Mouse (Mus musculus): ENCODE measurements around the gene Hmga1b.
"Not testable (repeated sequence)": the region's sequence is repeated elsewhere in the genome, so short reads cannot be mapped to it uniquely, and the experiment has no call there.

Hmga1b gene

DNA sequence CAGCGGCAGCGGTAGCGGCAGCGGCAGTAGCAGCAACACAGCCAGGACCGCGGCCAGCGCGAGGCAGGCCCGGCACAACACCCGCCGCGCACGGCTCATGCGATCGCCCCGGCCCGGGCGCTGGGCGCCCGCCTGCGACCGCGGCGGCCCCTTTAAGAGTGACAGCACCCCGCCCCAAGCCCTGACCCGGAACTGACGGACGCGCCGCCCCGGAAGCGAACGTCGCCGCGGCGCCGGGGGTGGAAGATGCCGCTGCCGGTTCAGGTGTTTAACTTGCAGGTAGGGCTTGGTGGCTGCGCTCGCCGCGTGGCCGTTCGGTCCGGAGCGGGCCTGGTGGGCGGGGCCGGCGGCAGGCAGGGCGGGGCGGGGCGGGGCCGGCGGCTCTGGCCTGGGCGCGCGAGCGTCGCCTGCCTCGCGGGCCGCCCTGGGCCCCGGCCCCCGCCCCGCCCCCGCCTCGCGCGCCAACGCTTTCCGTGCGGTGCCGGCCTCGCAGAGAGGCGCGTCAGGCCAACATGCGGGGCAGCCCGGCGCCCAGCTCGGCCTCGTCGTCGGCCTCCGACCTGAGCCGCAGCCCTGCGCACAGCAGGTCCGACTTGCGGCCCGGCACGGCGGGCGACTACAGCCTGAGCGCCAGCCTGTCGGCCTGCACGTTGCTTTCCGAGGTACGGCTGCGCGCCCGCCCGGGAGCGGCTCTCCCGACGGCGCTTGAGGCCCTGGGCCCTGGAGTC lies 21.6 kb downstream of the Hmga1b start, which contains the start of the genes Rfng and Gps1:
Gene Rfng, minus strand, starts transcription at position 144 of the 728 bp plus-strand sequence.
Gene Gps1, plus strand, starts transcription at position 209 of the 728 bp plus-strand sequence.
- peak; percentile 79 for DNase-seq (ENCODE audit: low spot score)

DNA sequence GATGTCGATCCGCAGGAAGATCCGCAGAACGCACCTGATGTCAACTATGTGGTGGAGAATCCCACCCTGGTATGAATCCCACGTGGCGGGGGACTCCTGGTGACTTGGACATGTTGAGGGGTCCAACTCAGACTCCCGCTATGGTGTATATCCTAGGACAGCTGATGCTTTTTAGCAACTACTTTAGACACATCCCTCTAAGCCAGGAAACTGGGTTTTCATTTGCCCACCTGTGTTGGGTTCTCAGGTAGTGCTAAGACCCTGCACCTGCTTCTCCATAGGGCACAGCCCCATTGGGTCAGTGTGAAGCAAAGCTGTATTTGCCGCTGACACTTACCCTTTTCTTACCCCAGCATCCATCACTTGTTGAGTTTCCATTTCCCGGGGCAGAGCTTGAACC lies 22.6 kb downstream of the Hmga1b start:
- no peak for DNase-seq (ENCODE audit: low spot score)

- not testable (repeated sequence) for DNase-seq (ENCODE audit: low spot score)
These were observed 25.9 kb downstream of the Hmga1b start for GRCm38 (mm10) chr11:120788460-120788859.

GRCm38 (mm10) chr11:120789355-120789754 lies 26.8 kb downstream of the Hmga1b start:
- no peak for DNase-seq (ENCODE audit: low spot score)

GRCm38 (mm10) chr11:120789810-120790209 lies 27.2 kb downstream of the Hmga1b start:
- DNase-seq (ENCODE audit: low spot score) = no peak

- DNase-seq (ENCODE audit: low spot score) = no peak
These were observed 30.1 kb downstream of the Hmga1b start for GRCm38 (mm10) chr11:120792652-120793051.

GRCm38 (mm10) chr11:120795756-120796613 lies 33.4 kb downstream of the Hmga1b start, which contains the start of gene Dus1l:
Gene Dus1l, minus strand, starts transcription at chr11:120796403.
- peak; percentile 94 for DNase-seq (ENCODE audit: low spot score)

GRCm38 (mm10) chr11:120796614-120796946 lies 34.0 kb downstream of the Hmga1b start:
- DNase-seq (ENCODE audit: low spot score) = no peak

DNA sequence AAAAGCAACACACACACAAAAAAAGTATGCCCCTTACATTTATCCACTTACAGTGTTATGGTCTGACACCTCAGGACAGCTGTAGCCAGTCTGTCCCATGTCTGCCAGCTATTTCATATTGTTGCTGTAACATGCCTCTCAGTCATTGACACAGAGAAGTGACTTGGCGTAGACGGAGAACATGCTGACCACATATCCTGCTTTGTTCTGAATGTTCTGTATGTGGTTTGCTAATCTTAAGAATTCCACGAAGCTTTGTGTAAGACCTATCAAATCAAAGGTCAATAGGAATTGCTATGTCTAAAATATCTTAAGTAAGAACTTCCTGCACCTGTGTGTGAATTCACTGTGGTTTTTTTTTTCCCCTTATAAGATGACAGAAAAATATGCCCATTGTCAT lies 35.6 kb downstream of the Hmga1b start:
- no peak for DNase-seq (ENCODE audit: low spot score)

DNA sequence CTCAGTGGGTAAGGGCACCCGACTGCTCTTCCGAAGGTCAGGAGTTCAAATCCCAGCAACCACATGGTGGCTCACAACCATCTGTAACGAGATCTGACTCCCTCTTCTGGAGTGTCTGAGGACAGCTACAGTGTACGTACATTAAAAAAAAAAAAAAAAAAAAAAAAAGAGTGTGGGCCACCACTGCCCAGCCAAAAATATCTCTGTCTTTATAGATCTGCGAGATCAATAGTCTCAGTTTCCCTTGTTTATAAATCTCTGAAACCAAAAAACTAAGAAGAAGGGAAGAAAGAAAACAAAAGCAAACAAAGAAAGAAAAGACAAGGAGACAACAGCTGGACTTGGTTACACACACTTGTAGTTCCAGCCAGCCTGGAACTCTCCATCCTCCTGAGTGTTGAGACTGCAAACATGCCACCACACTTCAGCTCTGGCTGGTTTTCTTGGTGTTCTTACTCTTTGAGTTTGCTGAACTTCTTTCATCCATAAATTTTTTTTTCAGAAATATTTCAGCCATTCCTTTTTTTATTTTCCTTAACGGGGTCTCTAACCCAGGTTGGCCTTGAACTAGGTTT lies 36.8 kb downstream of the Hmga1b start:
- DNase-seq (ENCODE audit: low spot score) = no peak

DNA sequence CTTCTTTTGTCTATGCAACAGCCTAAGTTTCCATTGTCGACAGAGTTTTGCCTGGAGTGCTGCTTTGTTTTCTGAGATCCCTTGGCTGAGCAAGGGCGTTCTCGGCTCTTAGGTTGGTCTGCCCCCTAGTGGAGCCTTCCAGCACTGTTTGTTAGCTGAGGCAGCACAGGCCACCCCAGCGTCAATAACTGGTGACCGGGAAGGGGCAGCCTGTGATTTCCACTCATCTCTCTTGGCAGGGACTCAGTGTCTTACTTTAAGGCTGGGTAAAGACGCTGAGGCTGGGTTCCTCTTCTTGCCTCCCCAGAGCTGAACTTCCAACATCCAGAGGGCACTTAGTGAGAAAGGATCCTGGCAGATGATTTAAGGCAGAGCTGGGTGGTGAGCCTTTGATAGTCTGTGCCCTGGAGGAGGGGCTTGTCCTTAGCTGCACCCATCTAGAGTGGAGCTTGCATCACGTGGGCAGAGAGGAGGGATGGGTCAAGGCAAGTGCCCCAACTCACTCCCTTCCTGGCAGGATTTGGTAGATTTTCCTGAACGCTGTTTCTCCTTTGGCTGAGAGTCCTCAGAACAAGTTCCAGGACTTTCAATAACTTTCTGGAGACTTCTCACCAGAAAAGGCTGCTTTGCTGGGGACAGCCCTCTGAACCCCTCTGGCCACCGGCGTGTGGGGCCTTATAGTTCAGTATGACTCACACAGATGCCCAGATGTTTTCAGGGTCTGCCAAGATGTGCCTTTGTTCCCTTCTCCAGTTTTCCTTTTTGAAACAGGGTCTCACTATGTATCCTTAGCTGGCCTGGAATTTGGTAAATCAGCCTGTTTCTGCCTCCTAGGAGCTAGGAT lies 37.7 kb downstream of the Hmga1b start:
- DNase-seq (ENCODE audit: low spot score) = peak; percentile 76

DNA sequence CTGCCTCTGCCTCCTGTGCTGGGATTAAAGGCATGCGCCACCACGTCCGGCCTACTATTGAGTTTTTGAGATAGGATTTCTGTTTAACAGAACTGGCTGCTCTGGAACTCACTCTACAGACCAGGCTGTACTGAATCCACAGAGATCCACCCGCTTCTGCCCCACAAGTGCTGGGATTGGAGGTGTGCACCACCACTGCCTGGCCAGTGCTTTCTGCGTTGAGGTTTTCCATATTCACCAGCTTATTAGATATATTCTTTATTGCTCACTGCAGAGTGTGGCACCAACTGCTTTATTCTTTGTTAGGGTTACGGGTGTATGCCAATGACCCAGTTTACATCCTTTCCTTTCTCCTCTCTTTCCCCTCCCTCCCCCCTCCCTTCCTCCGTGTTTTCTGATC lies 41.7 kb downstream of the Hmga1b start:
- no peak for DNase-seq (ENCODE audit: low spot score)

- no peak for DNase-seq (ENCODE audit: low spot score)
These were observed 42.2 kb downstream of the Hmga1b start for GRCm38 (mm10) chr11:120804769-120805168.

DNA sequence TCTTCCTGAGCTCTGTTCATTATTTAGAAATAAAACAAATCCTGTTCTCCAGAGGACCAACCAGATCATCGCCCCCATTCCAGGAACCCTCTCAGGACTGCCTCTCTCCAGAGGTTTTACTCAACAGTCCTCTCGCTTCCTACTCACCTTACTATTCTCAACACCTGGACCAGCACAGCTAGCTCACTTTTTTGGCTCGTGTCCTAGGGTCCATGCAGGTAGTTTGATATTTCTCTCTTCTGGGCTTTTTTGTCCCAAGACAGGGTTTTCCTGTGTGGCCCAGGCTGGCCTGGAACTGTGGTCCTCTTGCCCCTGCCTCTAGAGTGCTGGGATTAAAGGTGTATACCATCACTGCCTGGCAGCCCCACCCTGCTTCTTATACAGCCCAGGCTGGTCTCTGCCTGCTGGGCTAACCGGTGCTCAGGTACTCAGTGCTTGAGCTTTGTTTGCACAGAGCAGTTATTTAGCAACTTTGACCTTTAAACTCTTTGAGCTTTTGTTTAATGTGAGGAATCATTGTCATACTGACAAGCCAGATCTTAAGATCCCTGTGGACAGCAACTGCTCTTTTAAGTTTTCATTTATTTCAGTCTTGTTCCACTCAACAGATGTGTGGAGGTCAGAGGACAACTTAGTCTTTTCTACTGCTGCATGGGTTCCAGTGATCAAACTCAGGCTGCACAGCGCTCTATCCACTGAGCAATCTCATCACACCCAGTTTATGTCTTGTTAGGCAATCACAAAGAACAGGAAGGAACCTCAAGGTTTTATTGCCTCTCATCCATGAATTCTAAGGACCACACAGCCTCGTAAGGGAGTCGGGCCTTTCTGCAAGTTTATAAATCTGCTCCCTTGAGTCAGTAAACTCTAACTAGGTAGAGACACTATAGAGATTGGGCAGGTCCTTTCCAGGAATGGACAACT lies 43.0 kb downstream of the Hmga1b start:
- DNase-seq (ENCODE audit: low spot score) = no peak

DNA sequence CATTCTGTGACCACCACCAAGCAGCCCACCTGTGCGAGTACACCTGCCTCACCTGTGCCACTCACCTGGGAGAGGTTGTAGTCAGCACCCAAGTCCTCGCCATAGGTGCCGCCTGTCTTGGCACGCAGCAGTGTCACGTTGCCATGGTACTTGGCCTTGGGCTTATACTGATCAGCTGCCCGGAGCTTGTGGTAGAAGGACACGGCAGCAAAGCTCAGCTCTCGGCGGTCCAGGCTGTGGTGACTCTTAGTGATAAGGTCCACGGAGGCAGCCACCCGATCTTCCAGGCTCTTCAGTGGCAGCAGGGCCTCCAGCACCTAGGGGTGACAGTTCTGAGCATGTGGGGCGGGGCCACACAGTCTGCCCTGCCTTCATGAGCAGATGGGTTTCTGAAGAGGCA lies 45.4 kb downstream of the Hmga1b start:
- DNase-seq (ENCODE audit: low spot score) = no peak

- DNase-seq (ENCODE audit: low spot score) = no peak
These were observed 49.5 kb downstream of the Hmga1b start for GRCm38 (mm10) chr11:120812068-120812467.
